Mouse (Mus musculus) intestine, embryonic 14.5 days (tissue): Measurements from ENCODE around the gene Odf3l2. TPM values are rescaled to one million over a fixed set of nuclear protein-coding genes. Genes with fewer than 3 reads are reported as not detected.
A peak's percentile ranks its signal among the peaks of the same experiment; 100 is the strongest.

Source experiments
- ATAC-seq: fragments of 200-750 bp; cut with Nextera tagmentation; replicated peaks from 2 replicates; pipeline ENCODE4 v1.8.0; 2017; ENCODE audit warnings: low read depth, moderate number of reproducible peaks, moderate TSS enrichment, moderate library complexity; ENCODE audit not compliant: low FRiP score, low TSS enrichment
- DNase-seq: peaks from one replicate; pipeline ENCODE4 v3.0.0-alpha.2; 2018; ENCODE audit warnings: low spot score
- H3K27ac ChIP-seq: fragments of 300-500 bp; sonication (generic); 2 replicates; pipeline ENCODE4 v1.5.1; 2014; ENCODE audit warnings: low read depth, mild to moderate bottlenecking, control low read depth
- H3K27me3 ChIP-seq: fragments of 300-500 bp; sonication (generic); replicated peaks from 2 replicates; pipeline ENCODE4 v1.6.1; 2014; ENCODE audit warnings: low read length, control low read depth; ENCODE audit not compliant: control insufficient read depth, insufficient read depth
- H3K36me3 ChIP-seq: fragments of 300-500 bp; sonication (generic); 2 replicates; pipeline ENCODE4 v1.6.1; 2014; ENCODE audit warnings: low read length, control low read depth; ENCODE audit not compliant: control insufficient read depth, insufficient read depth
- H3K4me1 ChIP-seq: fragments of 300-500 bp; sonication (generic); replicated peaks from 2 replicates; pipeline ENCODE4 v1.6.1; 2014; ENCODE audit warnings: low read length, control low read depth, mixed read lengths; ENCODE audit not compliant: control insufficient read depth, insufficient read depth
- H3K4me2 ChIP-seq: fragments of 300-500 bp; sonication (generic); 2 replicates; pipeline ENCODE4 v1.6.1; 2014; ENCODE audit warnings: low read length
- H3K4me3 ChIP-seq: fragments of 300-500 bp; sonication (generic); 2 replicates; pipeline ENCODE4 v1.5.1; 2014; ENCODE audit warnings: low read depth, low read length, control low read depth, mixed read lengths
- H3K9ac ChIP-seq: fragments of 300-500 bp; sonication (generic); 2 replicates; pipeline ENCODE4 v1.6.1; 2014; ENCODE audit warnings: mild to moderate bottlenecking, low read length
- H3K9me3 ChIP-seq: fragments of 300-500 bp; sonication (generic); 2 replicates; pipeline ENCODE4 v1.6.1; 2016; ENCODE audit warnings: low read length, control low read depth; ENCODE audit not compliant: control insufficient read depth
- WGBS: fragments of 180-500 bp; shearing (Covaris S2); extraction: QIAGEN DNeasy Blood & Tissue Kit; methylation state at CpG from one replicate; pipeline ENCODE4 v1.1.7; 2014; 5-methylcytosine and 5-hydroxymethylcytosine counted together
- polyA plus RNA-seq: library from polyadenylated mRNA; unstranded; fragments of >200 nt; fragmentation: Nextera tagmentation; extraction: Ambion mirVana; gene quantifications from 2 replicates; pipeline ENCODE4 v1.2.1, GENCODE M21; 2014

The Odf3l2 gene
- polyA plus RNA-seq, 1 experiment from 2014 or later, result not detected

- ATAC-seq (peak; percentile 61), DNase-seq (peak; percentile 77)
- no peaks in the 10 kb centered on the region for H3K27me3 ChIP-seq
- no peaks in the 10 kb centered on the region for H3K36me3 ChIP-seq
- H3K9ac ChIP-seq, result peak overlapping the region; percentile 78; the same call in 1 of the 2 replicates
- no peak overlapping the region for H3K27ac ChIP-seq
- peak overlapping the region; percentile 87 for H3K4me2 ChIP-seq
- no peaks in the 10 kb centered on the region for H3K9me3 ChIP-seq
- H3K4me3 ChIP-seq, result peak overlapping the region; percentile 61
- WGBS, result 6% methylated on average over 23 of the region's 23 CpGs
- peaks cover 12% of the 10 kb centered on the region for H3K4me1 ChIP-seq
These were observed 6.9 kb downstream of the Odf3l2 start for GRCm38 (mm10) chr10:79638486-79639204.

GRCm38 (mm10) chr10:79637128-79638110 lies 8.1 kb downstream of the Odf3l2 start, which contains the start of gene Shc2:
Gene Shc2, minus strand, starts transcription at chr10:79637918.
- peak within 1 kb of the TSS; percentile 51 for H3K27ac ChIP-seq
- peaks cover 12% of the 10 kb centered on the region for H3K4me1 ChIP-seq
- no peaks in the 10 kb centered on the region for H3K36me3 ChIP-seq
- peak within 1 kb of the TSS; percentile 78 for H3K9ac ChIP-seq
- WGBS, result under 1% methylated on average over 116 of the region's 116 CpGs
- H3K27me3 ChIP-seq, result no peaks in the 10 kb centered on the region
- H3K4me3 ChIP-seq, result peak within 1 kb of the TSS; percentile 61
- DNase-seq, result peak; percentile 83
- no peaks in the 10 kb centered on the region for H3K9me3 ChIP-seq
- ATAC-seq, result peak; percentile 76
- H3K4me2 ChIP-seq, result peak within 1 kb of the TSS; percentile 87

GRCm38 (mm10) chr10:79636287-79636686 lies 9.3 kb downstream of the Odf3l2 start:
- no peak overlapping the region for H3K4me2 ChIP-seq
- no peak overlapping the region for H3K4me3 ChIP-seq
- no peak overlapping the region for H3K27ac ChIP-seq
- H3K9ac ChIP-seq, result no peak overlapping the region
- ATAC-seq, result no peak
- H3K27me3 ChIP-seq, result no peaks in the 10 kb centered on the region
- WGBS, result 82% methylated on average over 8 of the region's 8 CpGs
- no peak for DNase-seq
- no peaks in the 10 kb centered on the region for H3K9me3 ChIP-seq
- H3K4me1 ChIP-seq, result peaks cover 12% of the 10 kb centered on the region
- H3K36me3 ChIP-seq, result no peaks in the 10 kb centered on the region

GRCm38 (mm10) chr10:79633006-79633777 lies 12.3 kb downstream of the Odf3l2 start:
- no peak overlapping the region for H3K9ac ChIP-seq
- 81% methylated on average over 17 of the region's 17 CpGs for WGBS
- no peaks in the 10 kb centered on the region for H3K9me3 ChIP-seq
- peaks cover 3% of the 10 kb centered on the region for H3K4me1 ChIP-seq
- no peak overlapping the region for H3K4me2 ChIP-seq
- no peak for DNase-seq
- ATAC-seq, result no peak
- H3K27me3 ChIP-seq, result no peaks in the 10 kb centered on the region
- H3K36me3 ChIP-seq, result no peaks in the 10 kb centered on the region
- H3K27ac ChIP-seq, result no peak overlapping the region
- H3K4me3 ChIP-seq, result no peak overlapping the region

- Histone ChIP-seq H3K9ac (no peak overlapping the region), H3K9me3 (no peaks in the 10 kb centered on the region), H3K4me2 (no peak overlapping the region), H3K27me3 (no peaks in the 10 kb centered on the region), H3K4me1 (no peaks in the 10 kb centered on the region), H3K27ac (no peak overlapping the region), H3K4me3 (no peak overlapping the region), H3K36me3 (no peaks in the 10 kb centered on the region)
- ATAC-seq (no peak), DNase-seq (no peak)
- 80% methylated on average over 4 of the region's 4 CpGs for WGBS
These were observed 14.1 kb downstream of the Odf3l2 start for GRCm38 (mm10) chr10:79631432-79631831.

- ATAC-seq (no peak), DNase-seq (no peak)
- H3K4me2 ChIP-seq, result no peak overlapping the region
- H3K27ac ChIP-seq, result no peak overlapping the region
- no peak overlapping the region for H3K4me3 ChIP-seq
- H3K27me3 ChIP-seq, result no peaks in the 10 kb centered on the region
- no peak overlapping the region for H3K9ac ChIP-seq
- WGBS, result 87% methylated on average over 5 of the region's 5 CpGs
- H3K4me1 ChIP-seq, result no peaks in the 10 kb centered on the region
- H3K36me3 ChIP-seq, result no peaks in the 10 kb centered on the region
- no peaks in the 10 kb centered on the region for H3K9me3 ChIP-seq
These were observed 17.2 kb downstream of the Odf3l2 start for GRCm38 (mm10) chr10:79628377-79628776.

GRCm38 (mm10) chr10:79626156-79626555 lies 19.4 kb downstream of the Odf3l2 start:
- Histone ChIP-seq H3K27ac (no peak overlapping the region), H3K9me3 (no peaks in the 10 kb centered on the region), H3K27me3 (no peaks in the 10 kb centered on the region), H3K9ac (no peak overlapping the region), H3K4me3 (no peak overlapping the region), H3K36me3 (no peaks in the 10 kb centered on the region), H3K4me2 (no peak overlapping the region), H3K4me1 (no peaks in the 10 kb centered on the region)
- ATAC-seq (no peak), DNase-seq (no peak)
- WGBS, result 80% methylated on average over 10 of the region's 10 CpGs

- Histone ChIP-seq H3K9me3 (no peaks in the 10 kb centered on the region), H3K4me1 (no peaks in the 10 kb centered on the region), H3K4me2 (no peak overlapping the region), H3K27me3 (no peaks in the 10 kb centered on the region), H3K4me3 (no peak overlapping the region), H3K9ac (no peak overlapping the region), H3K36me3 (no peaks in the 10 kb centered on the region), H3K27ac (no peak overlapping the region)
- WGBS, result 78% methylated on average over 9 of the region's 9 CpGs
- DNase-seq (no peak), ATAC-seq (no peak)
These were observed 20.1 kb downstream of the Odf3l2 start for GRCm38 (mm10) chr10:79625398-79625797.
